Mouse (Mus musculus): ENCODE results near the gene Ctf1. TPM values are rescaled to one million over a fixed set of nuclear protein-coding genes. Genes with fewer than 3 reads are reported as not detected.

The Ctf1 gene
- total RNA-seq, 2 experiments from 2014 or later = 4.6 to 7.5 TPM

DNA sequence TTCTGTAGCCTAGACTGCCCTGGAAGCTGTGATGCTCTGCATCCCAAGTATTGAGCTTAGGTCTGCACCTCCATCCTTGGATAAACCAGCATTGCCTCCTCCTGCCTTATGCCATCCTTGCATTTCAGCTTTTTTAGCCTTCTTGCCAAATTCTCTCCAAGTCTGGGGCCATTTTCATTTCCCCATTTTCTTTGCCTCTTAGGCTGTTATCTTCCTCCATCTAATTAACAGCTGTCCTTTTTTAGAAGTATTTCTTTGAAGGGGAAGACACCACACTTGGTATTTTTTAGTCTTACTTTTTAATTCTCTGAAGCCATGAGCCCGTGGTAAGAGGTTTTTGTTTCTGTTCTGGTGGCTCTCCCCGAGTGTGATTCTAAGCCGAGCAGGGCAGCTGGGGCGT, 51.1 kb downstream of the Ctf1 start:
- intact Hi-C loops (cut with DNase I) = loop anchor here (5.0 kb wide), 1 partner anchor 86 kb away; no protein-coding TSS in a partner anchor
- DNase-seq = no peak

DNA sequence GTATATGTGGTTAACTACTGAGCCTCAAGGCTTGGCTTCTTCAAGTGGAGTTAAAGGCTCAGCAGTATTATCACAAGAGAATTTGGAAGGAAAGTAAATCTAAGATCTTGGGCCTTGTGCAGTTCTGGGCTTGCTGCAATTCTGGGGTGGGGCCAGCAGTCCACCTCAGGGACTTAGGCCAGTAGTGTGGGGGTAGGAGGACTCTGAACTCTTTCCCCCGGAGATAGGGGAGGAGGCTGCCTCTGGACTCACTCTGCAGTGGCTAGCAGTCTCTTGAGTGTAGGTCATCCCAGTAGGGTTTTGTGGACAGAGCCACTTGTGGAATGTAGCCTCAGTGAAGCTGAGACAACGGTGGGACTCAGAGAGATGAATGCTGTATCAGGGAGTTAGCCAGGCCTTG, 53.2 kb downstream of the Ctf1 start:
- no peak for DNase-seq
- intact Hi-C loops (cut with DNase I) = no loop called here

DNA sequence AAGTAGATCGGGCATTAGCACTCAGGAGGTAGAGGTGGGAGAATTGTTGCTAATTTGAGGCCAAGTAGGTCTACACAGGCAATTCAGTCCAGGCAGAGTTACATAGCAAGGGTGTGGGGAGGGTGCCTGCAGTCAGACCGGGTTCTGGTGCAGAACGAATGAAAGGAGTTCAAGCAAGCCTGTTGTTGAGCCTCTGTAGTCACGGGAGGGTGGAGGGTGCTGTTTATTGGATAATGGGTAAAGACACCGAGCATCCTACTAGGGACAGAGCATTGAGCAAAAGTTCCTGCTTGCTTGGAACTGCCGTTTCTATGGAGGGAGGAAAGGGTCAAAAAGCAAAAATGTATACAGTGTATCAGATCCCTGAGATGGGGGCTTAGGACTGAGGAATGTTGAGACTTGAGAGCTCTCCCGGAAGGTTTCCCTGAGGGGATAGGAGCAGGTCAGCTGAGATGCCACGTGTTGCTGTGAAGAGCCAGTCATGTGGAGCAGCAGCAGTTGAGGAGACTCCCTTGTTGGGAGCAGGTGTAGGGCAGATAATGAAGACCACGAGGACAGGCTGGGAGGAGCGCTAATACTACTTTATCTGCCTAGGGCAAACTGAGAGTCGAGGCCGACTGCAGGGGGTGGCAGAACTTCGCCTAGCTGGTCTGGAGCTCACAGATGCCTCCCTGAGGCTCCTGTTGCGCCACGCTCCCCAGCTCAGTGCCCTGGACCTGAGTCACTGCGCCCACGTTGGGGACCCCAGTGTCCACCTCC, 54.5 kb downstream of the Ctf1 start:
- intact Hi-C loops (cut with DNase I) = no loop called here
- no peak for DNase-seq

Small RNA genes lying within 50 kb of the gene (microRNA-seq; reads per million reads assigned to microRNA genes)
- gene Mir762 = 0 reads per million in 2 experiments

Other genes starting within 250 kb of the Ctf1 start
- gene Fbrs, start 233.5 kb upstream of the Ctf1 start, total RNA-seq (2021) = 10 to 100 TPM; 41.6 to 42.1 TPM
- 10 to 100 TPM; 67.8 to 74.8 TPM for gene Srcap, start 200.8 kb upstream of the Ctf1 start, total RNA-seq (2021)
- 10 to 100 TPM; 14.1 to 14.3 TPM for gene Gm42715, start 193.2 kb upstream of the Ctf1 start, total RNA-seq (2021)
- gene Tmem265, start 151.3 kb upstream of the Ctf1 start, total RNA-seq (2021) = not detected
- 10 to 100 TPM; 21.0 to 21.1 TPM for gene Phkg2, start 139.4 kb upstream of the Ctf1 start, total RNA-seq (2021)
- 1 to 10 TPM; 7.3 to 8.7 TPM for gene Ccdc189, start 124.1 kb upstream of the Ctf1 start, total RNA-seq (2021)
- 10 to 100 TPM; 54.3 to 57.0 TPM for gene Rnf40, start 124.0 kb upstream of the Ctf1 start, total RNA-seq (2021)
- gene Zfp629, start 96.9 kb upstream of the Ctf1 start, total RNA-seq (2021) = 10 to 100 TPM; 32.4 to 35.1 TPM
- 10 to 100 TPM; 60.5 to 62.9 TPM for gene Bcl7c, start 3.8 kb upstream of the Ctf1 start, total RNA-seq (2021)
- not detected for gene Ctf2, start 19.4 kb downstream of the Ctf1 start, total RNA-seq (2021)
- gene Fbxl19, start 31.8 kb downstream of the Ctf1 start, total RNA-seq (2021) = 1 to 10 TPM; 5.6 to 6.2 TPM
- 10 to 100 TPM; 18.0 to 20.9 TPM for gene Orai3, start 57.1 kb downstream of the Ctf1 start, total RNA-seq (2021)
- gene Setd1a, start 63.9 kb downstream of the Ctf1 start, total RNA-seq (2021) = 10 to 100 TPM; 26.1 to 29.9 TPM
- gene Gm49388, start 72.9 kb downstream of the Ctf1 start, total RNA-seq (2021) = 1 to 10 TPM; 2.7 to 3.1 TPM
- gene Hsd3b7, start 87.9 kb downstream of the Ctf1 start, total RNA-seq (2021) = 10 to 100 TPM; 15.9 to 16.1 TPM
- 10 to 100 TPM; 69.2 to 72.5 TPM for gene Stx4a, start 111.6 kb downstream of the Ctf1 start, total RNA-seq (2021)
- gene Stx1b, start 111.8 kb downstream of the Ctf1 start, total RNA-seq (2021) = 1 to 10 TPM in 1 of 2 experiments, under 1 TPM in 1; 0.89 to 1.7 TPM
- gene Zfp646, start 163.5 kb downstream of the Ctf1 start, total RNA-seq (2021) = 10 to 100 TPM; 23.3 to 23.9 TPM
- gene Zfp668, start 164.1 kb downstream of the Ctf1 start, total RNA-seq (2021) = 1 to 10 TPM; 5.8 to 8.0 TPM
- gene Prss53, start 178.2 kb downstream of the Ctf1 start, total RNA-seq (2021) = 1 to 10 TPM in 1 of 2 experiments, under 1 TPM in 1; 0.60 to 1.1 TPM
- not detected for gene Gm21974, start 182.7 kb downstream of the Ctf1 start, total RNA-seq (2021)
- 10 to 100 TPM; 33.8 to 34.3 TPM for gene Vkorc1, start 182.9 kb downstream of the Ctf1 start, total RNA-seq (2021)
- gene Bckdk, start 191.3 kb downstream of the Ctf1 start, total RNA-seq (2021) = 10 to 100 TPM; 96.6 to 98.5 TPM
- 10 to 100 TPM; 12.7 to 14.6 TPM for gene Kat8, start 199.8 kb downstream of the Ctf1 start, total RNA-seq (2021)
- gene Prss8, start 217.4 kb downstream of the Ctf1 start, total RNA-seq (2021) = not detected
- 1 to 10 TPM; 5.0 to 6.6 TPM for gene Prss36, start 234.0 kb downstream of the Ctf1 start, total RNA-seq (2021)

All from heart, postnatal 10 days (tissue).